Mouse (Mus musculus) MEL (cell line): ENCODE measurements around the gene Ms4a4c. TPM values are rescaled to one million over a fixed set of nuclear protein-coding genes. Genes with fewer than 3 reads are reported as not detected.

Experiments
- DNase-seq: peaks from one replicate; pipeline ENCODE4 v3.0.0; 2011; ENCODE audit warnings: low read depth, low spot score
- H3K27ac ChIP-seq: 2 replicates; pipeline ENCODE4 v1.5.1; 2012; ENCODE audit warnings: low read depth, mild to moderate bottlenecking, control low read depth, low read length, moderate library complexity; ENCODE audit not compliant: control insufficient read depth
- H3K27me3 ChIP-seq, 2 experiments: fragments of 150-350 bp in 1 of 2; sonication (generic) in 1 of 2; 2 replicates each; pipeline ENCODE4 v1.6.1; 2012; ENCODE audit warnings: low read length in 2 of 2, mild to moderate bottlenecking in 2 of 2, improper control_type of control experiment in 1 of 2, moderate library complexity in 1 of 2; ENCODE audit not compliant: insufficient read depth in 2 of 2, control insufficient read depth in 1 of 2
- H3K36me3 ChIP-seq, 2 experiments: 2 replicates each; pipeline ENCODE4 v1.6.1; 2012 to 2014; ENCODE audit warnings: low read length in 2 of 2, improper control_type of control experiment in 1 of 2, inconsistent platforms in 1 of 2, mild to moderate bottlenecking in 1 of 2; ENCODE audit not compliant: insufficient read depth in 2 of 2, control insufficient read depth in 1 of 2
- H3K4me1 ChIP-seq, 2 experiments: fragments of 150-350 bp in 1 of 2; sonication (generic) in 1 of 2; 2 replicates each; pipeline ENCODE4 v1.6.1; 2012; ENCODE audit warnings: low read length in 2 of 2, improper control_type of control experiment in 1 of 2, mild to moderate bottlenecking in 1 of 2; ENCODE audit not compliant: insufficient read depth in 2 of 2, control insufficient read depth in 1 of 2
- H3K4me3 ChIP-seq, 2 experiments: fragments of 150-350 bp in 1 of 2; sonication (generic) in 1 of 2; 2 replicates each; pipeline ENCODE4 v1.5.1; 2012; ENCODE audit warnings: low read depth in 2 of 2, low read length in 2 of 2, mild to moderate bottlenecking in 2 of 2, moderate library complexity in 2 of 2, control low read depth in 1 of 2, improper control_type of control experiment in 1 of 2; ENCODE audit not compliant: control insufficient read depth in 1 of 2, insufficient read depth in 1 of 2
- H3K79me2 ChIP-seq: 2 replicates; pipeline ENCODE4 v1.6.1; 2012; ENCODE audit warnings: mild to moderate bottlenecking, low read length, moderate library complexity; ENCODE audit not compliant: control insufficient read depth, poor library complexity, insufficient read depth
- H3K9ac ChIP-seq: 2 replicates; pipeline ENCODE4 v1.6.1; 2012; ENCODE audit warnings: low read depth, mild to moderate bottlenecking, control low read depth, low read length, moderate library complexity; ENCODE audit not compliant: control insufficient read depth, poor library complexity, severe bottlenecking
- H3K9me3 ChIP-seq: fragments of 150-350 bp; sonication (generic); replicated peaks from 2 replicates; pipeline ENCODE4 v1.6.1; 2012; ENCODE audit warnings: mild to moderate bottlenecking, low read length, improper control_type of control experiment, moderate library complexity; ENCODE audit not compliant: insufficient read depth
- CHD1 ChIP-seq: IDR thresholded peaks from 2 replicates; pipeline ENCODE4 v1.6.1; 2012; ENCODE audit warnings: low read depth, mild to moderate bottlenecking, inconsistent platforms, low read length, improper control_type of control experiment
- CHD2 ChIP-seq: IDR thresholded peaks from 2 replicates; pipeline ENCODE4 v1.6.1; 2011; ENCODE audit warnings: low read length, improper control_type of control experiment
- E2F4 ChIP-seq: IDR thresholded peaks from 2 replicates; pipeline ENCODE4 v1.6.1; 2011; ENCODE audit warnings: low read depth, low read length, improper control_type of control experiment, borderline replicate concordance
- ELF1 ChIP-seq: IDR thresholded peaks from 2 replicates; pipeline ENCODE4 v1.6.1; 2014; ENCODE audit warnings: low read depth, mild to moderate bottlenecking, inconsistent platforms, low read length, improper control_type of control experiment, moderate library complexity
- EP300 ChIP-seq, 2 experiments: IDR thresholded peaks; 2 replicates each; pipeline ENCODE4 v1.6.1; 2011; ENCODE audit warnings: improper control_type of control experiment in 2 of 2, low read length in 2 of 2, low read depth in 1 of 2, mild to moderate bottlenecking in 1 of 2
- ETS1 ChIP-seq: IDR thresholded peaks from 2 replicates; pipeline ENCODE4 v1.6.1; 2012; ENCODE audit warnings: low read depth, mild to moderate bottlenecking, inconsistent platforms, low read length, improper control_type of control experiment, moderate library complexity
- GABPA ChIP-seq: IDR thresholded peaks from 2 replicates; pipeline ENCODE4 v1.6.1; 2012; ENCODE audit warnings: low read depth, mild to moderate bottlenecking, inconsistent platforms, low read length, improper control_type of control experiment, moderate library complexity
- GATA1 ChIP-seq: IDR thresholded peaks from 2 replicates; pipeline ENCODE4 v1.6.1; 2011; ENCODE audit warnings: low read depth, low read length, improper control_type of control experiment
- MEF2A ChIP-seq: IDR thresholded peaks from 2 replicates; pipeline ENCODE4 v1.6.1; 2014; ENCODE audit warnings: low read depth, mild to moderate bottlenecking, inconsistent platforms, low read length, improper control_type of control experiment; ENCODE audit not compliant: poor library complexity, insufficient replicate concordance, severe bottlenecking; ENCODE audit errors: extremely low read depth
- MXI1 ChIP-seq: IDR thresholded peaks from 2 replicates; pipeline ENCODE4 v1.6.1; 2011; ENCODE audit warnings: mild to moderate bottlenecking, low read depth, low read length, improper control_type of control experiment
- MYB ChIP-seq: IDR thresholded peaks from 2 replicates; pipeline ENCODE4 v1.6.1; 2011; ENCODE audit warnings: mild to moderate bottlenecking, low read depth, low read length, improper control_type of control experiment
- MYC ChIP-seq: IDR thresholded peaks from 2 replicates; pipeline ENCODE4 v1.6.1; 2011; ENCODE audit warnings: low read depth, mild to moderate bottlenecking, low read length, improper control_type of control experiment, moderate library complexity
- NRF1 ChIP-seq: IDR thresholded peaks from 2 replicates; pipeline ENCODE4 v1.6.1; 2014; ENCODE audit warnings: low read depth, mild to moderate bottlenecking, inconsistent platforms, low read length, improper control_type of control experiment, moderate library complexity; ENCODE audit not compliant: poor library complexity, insufficient read depth, severe bottlenecking
- POLR2AphosphoS2 ChIP-seq: IDR thresholded peaks from 2 replicates; pipeline ENCODE4 v1.6.1; 2011; ENCODE audit warnings: low read length, improper control_type of control experiment
- POLR2AphosphoS5 ChIP-seq: IDR thresholded peaks from 2 replicates; pipeline ENCODE4 v1.6.1; 2012; ENCODE audit warnings: low read depth, borderline replicate concordance, mild to moderate bottlenecking, inconsistent platforms, low read length, moderate library complexity, mixed read lengths
- RAD21 ChIP-seq: IDR thresholded peaks from 2 replicates; pipeline ENCODE4 v1.6.1; 2011; ENCODE audit warnings: mild to moderate bottlenecking, low read depth, low read length, improper control_type of control experiment
- SIN3A ChIP-seq: IDR thresholded peaks from 2 replicates; pipeline ENCODE4 v1.6.1; 2012; ENCODE audit warnings: low read length, improper control_type of control experiment, inconsistent platforms
- SMC3 ChIP-seq: IDR thresholded peaks from 2 replicates; pipeline ENCODE4 v1.6.1; 2011; ENCODE audit warnings: low read depth, low read length, improper control_type of control experiment
- TAL1 ChIP-seq: IDR thresholded peaks from 2 replicates; pipeline ENCODE4 v1.6.1; 2012; ENCODE audit warnings: mild to moderate bottlenecking, inconsistent platforms, low read length, moderate library complexity, mixed read lengths
- UBTF ChIP-seq: IDR thresholded peaks from 2 replicates; pipeline ENCODE4 v1.6.1; 2012; ENCODE audit warnings: low read depth, mild to moderate bottlenecking, inconsistent platforms, low read length, improper control_type of control experiment, moderate library complexity, borderline replicate concordance; ENCODE audit not compliant: insufficient read depth
- USF1 ChIP-seq: IDR thresholded peaks from 2 replicates; pipeline ENCODE4 v1.6.1; 2014; ENCODE audit warnings: low read depth, mild to moderate bottlenecking, inconsistent platforms, low read length, improper control_type of control experiment, moderate library complexity
- USF2 ChIP-seq, 2 experiments: IDR thresholded peaks; 2 replicates each; pipeline ENCODE4 v1.6.1; 2011 to 2012; ENCODE audit warnings: improper control_type of control experiment in 2 of 2, low read length in 2 of 2, borderline replicate concordance in 1 of 2, inconsistent platforms in 1 of 2, low read depth in 1 of 2, mild to moderate bottlenecking in 1 of 2; ENCODE audit not compliant: insufficient read depth in 1 of 2
- ZKSCAN1 ChIP-seq: IDR thresholded peaks from 2 replicates; pipeline ENCODE4 v1.6.1; 2012; ENCODE audit warnings: low read depth, mild to moderate bottlenecking, inconsistent platforms, low read length, improper control_type of control experiment, moderate library complexity
- ZNF384 ChIP-seq: IDR thresholded peaks from 2 replicates; pipeline ENCODE4 v1.6.1; 2012; ENCODE audit warnings: low read depth, mild to moderate bottlenecking, inconsistent platforms, low read length, improper control_type of control experiment
- polyA plus RNA-seq, 2 experiments: library from polyadenylated mRNA; stranded (reverse) in 1 of 2; unstranded in 1 of 2; fragments of >175 nt in 1 of 2; fragments of >200 nt in 1 of 2; gene quantifications; 2 replicates each; pipeline versions ENCODE4 v1.2.1 to v1.2.4; 2012; ENCODE audit warnings: low replicate concordance in 2 of 2, low read depth in 1 of 2; ENCODE audit not compliant: insufficient read length in 2 of 2, insufficient read depth in 1 of 2, missing spikeins in 1 of 2
- total RNA-seq: library from RNA; depleted of rRNA; stranded (reverse); fragments of 300-350 nt; gene quantifications from 2 replicates; pipeline ENCODE4 v1.2.3, GENCODE M21; 2012

The Ms4a4c gene
- total and polyA plus RNA-seq, 3 experiments: not detected

DNA sequence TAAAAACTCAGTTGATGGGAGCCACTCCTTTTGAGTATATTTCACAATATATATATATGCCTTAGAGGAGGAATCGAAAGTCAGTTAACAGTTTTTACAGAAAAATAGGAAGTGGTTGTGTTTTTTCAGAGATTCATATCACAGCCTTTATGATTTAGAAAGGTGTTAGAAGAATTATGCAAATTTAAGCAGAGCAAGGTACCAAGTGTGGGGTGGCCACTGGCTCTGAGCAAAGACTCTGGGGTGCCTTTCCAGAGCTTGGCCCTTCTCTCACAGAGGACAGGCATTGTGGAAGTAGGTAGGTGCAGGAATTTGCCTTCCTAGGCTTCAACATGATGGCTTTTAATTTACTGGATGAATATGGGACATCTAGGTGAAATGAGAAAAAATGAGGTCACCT is 7.1 kb downstream of the Ms4a4c start:
- Histone ChIP-seq H3K79me2 (no peaks in the 10 kb centered on the region), H3K9ac (no peak overlapping the region), H3K4me1 (no peaks in the 10 kb centered on the region), H3K27ac (no peak overlapping the region), H3K36me3 (no peaks in the 10 kb centered on the region), H3K27me3 (no peaks in the 10 kb centered on the region), H3K4me3 (no peak overlapping the region), H3K9me3 (no peaks in the 10 kb centered on the region)
- DNase-seq: no peak
- TF ChIP-seq UBTF (no peak), POLR2AphosphoS5 (no peak), USF2 (IDR thresholded peaks at IDR 0.05; ENCODE audit: borderline replicate concordance in 1 of 2, insufficient read depth in 1 of 2, low read depth in 1 of 2, low read length in 2 of 2) (no peak), MEF2A (no peak), GATA1 (no peak), MYB (no peak), MYC (no peak), EP300 (IDR thresholded peaks at IDR 0.05; ENCODE audit: low read depth in 1 of 2, low read length in 2 of 2) (no peak), ELF1 (no peak), CHD2 (no peak), SIN3A (no peak), SMC3 (no peak), ZNF384 (no peak), ZKSCAN1 (no peak), ETS1 (no peak), USF1 (no peak), GABPA (no peak), POLR2AphosphoS2 (no peak), CHD1 (no peak), TAL1 (no peak)

DNA sequence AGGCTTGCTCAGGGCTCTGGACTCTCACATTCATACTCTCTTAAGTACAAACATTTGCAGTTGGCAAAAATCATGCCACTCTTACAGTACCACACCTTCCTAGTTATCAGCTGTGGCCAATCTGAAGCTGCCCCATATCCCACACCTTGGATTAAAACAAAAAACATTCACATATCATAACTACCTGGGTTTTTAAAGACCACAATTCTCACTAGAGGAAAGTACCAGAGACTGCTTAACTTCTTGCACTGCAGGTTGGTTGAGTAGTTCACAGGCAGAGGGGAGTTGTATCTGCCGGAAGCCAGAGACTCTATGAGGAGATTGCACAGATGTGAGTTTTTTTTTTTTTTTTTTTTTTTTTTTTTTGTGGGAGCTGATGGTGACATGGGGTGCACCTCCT is 9.5 kb downstream of the Ms4a4c start:
- Histone ChIP-seq H3K79me2 (no peaks in the 10 kb centered on the region), H3K36me3 (no peaks in the 10 kb centered on the region), H3K4me1 (no peaks in the 10 kb centered on the region), H3K27ac (no peak overlapping the region), H3K4me3 (no peak overlapping the region), H3K9me3 (no peaks in the 10 kb centered on the region), H3K9ac (no peak overlapping the region), H3K27me3 (no peaks in the 10 kb centered on the region)
- TF ChIP-seq MXI1 (no peak), MYB (no peak), SMC3 (no peak), USF2 (IDR thresholded peaks at IDR 0.05; ENCODE audit: borderline replicate concordance in 1 of 2, insufficient read depth in 1 of 2, low read depth in 1 of 2, low read length in 2 of 2) (no peak), RAD21 (no peak), UBTF (no peak), MYC (no peak), NRF1 (no peak), E2F4 (no peak), MEF2A (no peak), POLR2AphosphoS5 (no peak), CHD1 (no peak)
- DNase-seq: no peak
